Mouse (Mus musculus) cortical plate, adult 2 months (tissue): Measurements from ENCODE around the gene St13.

ENCODE experiments used
- CTCF ChIP-seq: fragments of 200-500 bp; IDR thresholded peaks from 2 replicates; pipeline ENCODE4 v1.5.1; 2011; ENCODE audit warnings: mild to moderate bottlenecking, control low read depth, low read length; ENCODE audit not compliant: insufficient read depth; ENCODE audit errors: extremely low read depth
- POLR2A ChIP-seq: fragments of 200-500 bp; IDR thresholded peaks from 2 replicates; pipeline ENCODE4 v1.6.1; 2011; ENCODE audit warnings: mild to moderate bottlenecking, low read length, control low read depth; ENCODE audit not compliant: insufficient read depth; ENCODE audit errors: extremely low read depth

DNA sequence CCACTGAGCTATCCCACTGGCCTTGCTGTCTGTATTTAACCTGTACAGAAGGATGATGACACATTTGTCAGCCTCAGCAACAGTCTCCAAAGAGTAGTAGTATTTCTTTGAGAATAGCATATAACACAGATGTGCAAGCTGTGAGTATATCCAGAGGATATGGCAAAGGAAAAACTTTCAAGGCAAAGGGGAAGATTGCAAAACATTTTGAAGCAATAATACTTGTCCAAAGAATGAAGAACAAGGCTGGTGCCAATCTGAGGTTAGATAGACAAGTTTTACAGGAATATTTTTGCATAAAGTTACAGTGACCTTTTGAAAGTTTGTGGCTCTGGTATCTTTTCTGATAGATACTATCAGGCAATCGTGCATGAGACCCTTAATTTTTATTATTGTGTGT, 31.3 kb upstream of the St13 start:
- TF ChIP-seq POLR2A (no peak), CTCF (no peak)
